Mouse (Mus musculus) megakaryocyte, adult 5-6 weeks (primary cell): ENCODE data around the gene Astn1. TPM values are rescaled to one million over a fixed set of nuclear protein-coding genes. Genes with fewer than 3 reads are reported as not detected.

Experiments
- ATAC-seq: 2 replicates; pipeline ENCODE4 v1.8.0; 2016; ENCODE audit warnings: mild to moderate bottlenecking, inconsistent platforms; ENCODE audit not compliant: poor library complexity, severe bottlenecking
- total RNA-seq, 2 experiments: library from RNA; stranded (forward) in 1 of 2; stranded (reverse) in 1 of 2; fragments of 153-499, 151-499 nt in 1 of 2; fragments of 221-1000, 200-1000 nt in 1 of 2; gene quantifications; 2 replicates each; pipeline versions ENCODE4 v1.2.3 to v1.2.4; 2015 to 2017

Astn1 gene
- total RNA-seq, 2 experiments from 2014 or later = not detected

- ATAC-seq = no peak
Observed at GRCm38 (mm10) chr1:158605597-158605996, 243.5 kb downstream of the Astn1 start.

GRCm38 (mm10) chr1:158606324-158606723 lies 244.3 kb downstream of the Astn1 start:
- no peak for ATAC-seq

GRCm38 (mm10) chr1:158607201-158607600 lies 245.1 kb downstream of the Astn1 start:
- no peak for ATAC-seq

GRCm38 (mm10) chr1:158615202-158615601 lies 253.1 kb downstream of the Astn1 start:
- ATAC-seq = no peak

GRCm38 (mm10) chr1:158617943-158618342 lies 255.9 kb downstream of the Astn1 start:
- ATAC-seq = no peak

- no peak for ATAC-seq
Observed at GRCm38 (mm10) chr1:158632935-158633334, 270.9 kb downstream of the Astn1 start.

GRCm38 (mm10) chr1:158633441-158633840 lies 271.4 kb downstream of the Astn1 start:
- no peak for ATAC-seq

GRCm38 (mm10) chr1:158641306-158641705 lies 279.2 kb downstream of the Astn1 start:
- ATAC-seq = no peak

GRCm38 (mm10) chr1:158642247-158642646 lies 280.2 kb downstream of the Astn1 start:
- no peak for ATAC-seq

GRCm38 (mm10) chr1:158652799-158653198 lies 290.7 kb downstream of the Astn1 start:
- ATAC-seq = no peak

GRCm38 (mm10) chr1:158653808-158654520 lies 291.9 kb downstream of the Astn1 start:
- 0 out of 2 replicates have a peak, but pooled peaks have one; percentile 47 for ATAC-seq

GRCm38 (mm10) chr1:158654571-158655205 lies 292.6 kb downstream of the Astn1 start:
- ATAC-seq = 0 out of 2 replicates have a peak, but pooled peaks have one; percentile 38

GRCm38 (mm10) chr1:158656986-158657385 lies 294.9 kb downstream of the Astn1 start:
- ATAC-seq = no peak

- ATAC-seq = no peak
Observed at GRCm38 (mm10) chr1:158666001-158666400, 303.9 kb downstream of the Astn1 start.

- peak; percentile 91 for ATAC-seq
Observed at GRCm38 (mm10) chr1:158669971-158670592, 308.0 kb downstream of the Astn1 start.

- ATAC-seq = no peak
Observed at GRCm38 (mm10) chr1:158687726-158688125, 325.7 kb downstream of the Astn1 start.

GRCm38 (mm10) chr1:158697423-158697822 lies 335.4 kb downstream of the Astn1 start:
- ATAC-seq = no peak; the same call in 1 of the 2 replicates

GRCm38 (mm10) chr1:158697859-158698569 lies 335.9 kb downstream of the Astn1 start:
- peak; percentile 81 for ATAC-seq

- no peak for ATAC-seq
Observed at GRCm38 (mm10) chr1:158699276-158699675, 337.2 kb downstream of the Astn1 start.

GRCm38 (mm10) chr1:158700147-158700546 lies 338.1 kb downstream of the Astn1 start:
- no peak for ATAC-seq

GRCm38 (mm10) chr1:158701336-158701735 lies 339.3 kb downstream of the Astn1 start:
- no peak for ATAC-seq
